Mouse (Mus musculus): ENCODE results near the gene Cryl1. TPM values are rescaled to one million over a fixed set of nuclear protein-coding genes. Genes with fewer than 3 reads are reported as not detected.
A peak's percentile ranks its signal among the peaks of the same experiment; 100 is the strongest.

Cryl1 gene
- polyA plus RNA-seq, 1 experiment from 2014 or later = 8.4 TPM

GRCm38 (mm10) chr14:57315976-57316375 is 82.4 kb downstream of the Cryl1 start:
- peak; percentile 64 for ATAC-seq

GRCm38 (mm10) chr14:57315551-57315950 is 82.8 kb downstream of the Cryl1 start:
- H3K27me3 ChIP-seq (replicated peaks; ENCODE audit: control insufficient read depth, insufficient read depth, low read length) = no peaks in the 10 kb centered on the region
- H3K4me3 ChIP-seq (replicated peaks; ENCODE audit: low read length) = no peak overlapping the region
- no peaks in the 10 kb centered on the region for H3K9me3 ChIP-seq (ENCODE audit: control insufficient read depth, low read length)
- WGBS = 30% methylated on average over 7 of the region's 7 CpGs
- H3K4me2 ChIP-seq (ENCODE audit: low read length) = no peak overlapping the region
- no peak; the same call in 1 of the 2 replicates for ATAC-seq
- no peaks in the 10 kb centered on the region for H3K36me3 ChIP-seq (ENCODE audit: control insufficient read depth, insufficient read depth)
- H3K27ac ChIP-seq (ENCODE audit: low read length) = no peak overlapping the region
- no peaks in the 10 kb centered on the region for H3K4me1 ChIP-seq (replicated peaks; ENCODE audit: control insufficient read depth, insufficient read depth, low read length)
- H3K9ac ChIP-seq (replicated peaks; ENCODE audit: low read depth, low read length) = no peak overlapping the region

More at GRCm38 (mm10) chr14:57315976-57316375, 82.4 kb downstream of the Cryl1 start:
- Histone ChIP-seq H3K27me3 (replicated peaks; ENCODE audit: control insufficient read depth, insufficient read depth, low read length) (no peaks in the 10 kb centered on the region), H3K36me3 (ENCODE audit: control insufficient read depth, insufficient read depth) (no peaks in the 10 kb centered on the region), H3K9ac (replicated peaks; ENCODE audit: low read depth, low read length) (no peak overlapping the region), H3K4me1 (replicated peaks; ENCODE audit: control insufficient read depth, insufficient read depth, low read length) (no peaks in the 10 kb centered on the region), H3K4me2 (ENCODE audit: low read length) (no peak overlapping the region), H3K9me3 (ENCODE audit: control insufficient read depth, low read length) (no peaks in the 10 kb centered on the region), H3K27ac (ENCODE audit: low read length) (no peak overlapping the region), H3K4me3 (replicated peaks; ENCODE audit: low read length) (no peak overlapping the region)
- WGBS = 6% methylated on average over 3 of the region's 3 CpGs

- H3K9ac ChIP-seq (replicated peaks; ENCODE audit: low read depth, low read length) = no peak overlapping the region
- no peak for ATAC-seq
- H3K4me2 ChIP-seq (ENCODE audit: low read length) = no peak overlapping the region
- no peaks in the 10 kb centered on the region for H3K9me3 ChIP-seq (ENCODE audit: control insufficient read depth, low read length)
- H3K4me1 ChIP-seq (replicated peaks; ENCODE audit: control insufficient read depth, insufficient read depth, low read length) = no peaks in the 10 kb centered on the region
- no peak overlapping the region for H3K4me3 ChIP-seq (replicated peaks; ENCODE audit: low read length)
- H3K36me3 ChIP-seq (ENCODE audit: control insufficient read depth, insufficient read depth) = no peaks in the 10 kb centered on the region
- H3K27ac ChIP-seq (ENCODE audit: low read length) = no peak overlapping the region
- H3K27me3 ChIP-seq (replicated peaks; ENCODE audit: control insufficient read depth, insufficient read depth, low read length) = no peaks in the 10 kb centered on the region
- WGBS = 88% methylated on average over 11 of the region's 11 CpGs
Observed at GRCm38 (mm10) chr14:57301600-57302230, 96.6 kb downstream of the Cryl1 start.

GRCm38 (mm10) chr14:57300530-57300929 is 97.8 kb downstream of the Cryl1 start:
- Histone ChIP-seq H3K36me3 (ENCODE audit: control insufficient read depth, insufficient read depth) (no peaks in the 10 kb centered on the region), H3K9ac (replicated peaks; ENCODE audit: low read depth, low read length) (no peak overlapping the region), H3K9me3 (ENCODE audit: control insufficient read depth, low read length) (no peaks in the 10 kb centered on the region), H3K4me3 (replicated peaks; ENCODE audit: low read length) (no peak overlapping the region), H3K27ac (ENCODE audit: low read length) (no peak overlapping the region), H3K4me1 (replicated peaks; ENCODE audit: control insufficient read depth, insufficient read depth, low read length) (no peaks in the 10 kb centered on the region), H3K4me2 (ENCODE audit: low read length) (no peak overlapping the region), H3K27me3 (replicated peaks; ENCODE audit: control insufficient read depth, insufficient read depth, low read length) (no peaks in the 10 kb centered on the region)
- WGBS = 52% methylated on average over 2 of the region's 2 CpGs
- ATAC-seq = no peak

GRCm38 (mm10) chr14:57297672-57298071 is 100.7 kb downstream of the Cryl1 start:
- no peak overlapping the region for H3K9ac ChIP-seq (replicated peaks; ENCODE audit: low read depth, low read length)
- no peaks in the 10 kb centered on the region for H3K36me3 ChIP-seq (ENCODE audit: control insufficient read depth, insufficient read depth)
- no peaks in the 10 kb centered on the region for H3K27me3 ChIP-seq (replicated peaks; ENCODE audit: control insufficient read depth, insufficient read depth, low read length)
- 60% methylated on average over 5 of the region's 5 CpGs for WGBS
- H3K4me2 ChIP-seq (ENCODE audit: low read length) = no peak overlapping the region
- no peak for ATAC-seq
- H3K9me3 ChIP-seq (ENCODE audit: control insufficient read depth, low read length) = no peaks in the 10 kb centered on the region
- no peaks in the 10 kb centered on the region for H3K4me1 ChIP-seq (replicated peaks; ENCODE audit: control insufficient read depth, insufficient read depth, low read length)
- no peak overlapping the region for H3K4me3 ChIP-seq (replicated peaks; ENCODE audit: low read length)
- no peak overlapping the region for H3K27ac ChIP-seq (ENCODE audit: low read length)

GRCm38 (mm10) chr14:57291399-57291942 is 106.9 kb downstream of the Cryl1 start:
- Histone ChIP-seq H3K36me3 (ENCODE audit: control insufficient read depth, insufficient read depth) (no peaks in the 10 kb centered on the region), H3K9me3 (ENCODE audit: control insufficient read depth, low read length) (no peaks in the 10 kb centered on the region), H3K27ac (ENCODE audit: low read length) (no peak overlapping the region), H3K4me3 (replicated peaks; ENCODE audit: low read length) (no peak overlapping the region), H3K27me3 (replicated peaks; ENCODE audit: control insufficient read depth, insufficient read depth, low read length) (no peaks in the 10 kb centered on the region), H3K9ac (replicated peaks; ENCODE audit: low read depth, low read length) (no peak overlapping the region), H3K4me1 (replicated peaks; ENCODE audit: control insufficient read depth, insufficient read depth, low read length) (peaks cover 3% of the 10 kb centered on the region; the same call in 1 of the 2 replicates), H3K4me2 (ENCODE audit: low read length) (no peak overlapping the region)
- ATAC-seq = no peak
- WGBS = 87% methylated on average over 7 of the region's 7 CpGs

GRCm38 (mm10) chr14:57289105-57289504 is 109.2 kb downstream of the Cryl1 start:
- ATAC-seq = no peak

GRCm38 (mm10) chr14:57283816-57284215 is 114.5 kb downstream of the Cryl1 start:
- WGBS = 53% methylated on average over 5 of the region's 5 CpGs
- H3K9ac ChIP-seq (replicated peaks; ENCODE audit: low read depth, low read length) = no peak overlapping the region

More at GRCm38 (mm10) chr14:57289105-57289504, 109.2 kb downstream of the Cryl1 start:
- no peaks in the 10 kb centered on the region for H3K9me3 ChIP-seq (ENCODE audit: control insufficient read depth, low read length)
- H3K36me3 ChIP-seq (ENCODE audit: control insufficient read depth, insufficient read depth) = no peaks in the 10 kb centered on the region
- no peak overlapping the region for H3K4me2 ChIP-seq (ENCODE audit: low read length)
- no peak overlapping the region for H3K9ac ChIP-seq (replicated peaks; ENCODE audit: low read depth, low read length)
- no peak overlapping the region for H3K4me3 ChIP-seq (replicated peaks; ENCODE audit: low read length)
- no peak overlapping the region for H3K27ac ChIP-seq (ENCODE audit: low read length)
- WGBS = 21% methylated on average over 9 of the region's 9 CpGs
- no peaks in the 10 kb centered on the region for H3K27me3 ChIP-seq (replicated peaks; ENCODE audit: control insufficient read depth, insufficient read depth, low read length)
- H3K4me1 ChIP-seq (replicated peaks; ENCODE audit: control insufficient read depth, insufficient read depth, low read length) = peaks cover 3% of the 10 kb centered on the region; the same call in 1 of the 2 replicates

GRCm38 (mm10) chr14:57282591-57282990 is 115.7 kb downstream of the Cryl1 start:
- WGBS = 42% methylated on average over 2 of the region's 2 CpGs
- Histone ChIP-seq H3K27me3 (replicated peaks; ENCODE audit: control insufficient read depth, insufficient read depth, low read length) (no peaks in the 10 kb centered on the region), H3K4me2 (ENCODE audit: low read length) (no peak overlapping the region), H3K4me1 (replicated peaks; ENCODE audit: control insufficient read depth, insufficient read depth, low read length) (no peaks in the 10 kb centered on the region), H3K9ac (replicated peaks; ENCODE audit: low read depth, low read length) (no peak overlapping the region), H3K36me3 (ENCODE audit: control insufficient read depth, insufficient read depth) (no peaks in the 10 kb centered on the region), H3K9me3 (ENCODE audit: control insufficient read depth, low read length) (no peaks in the 10 kb centered on the region), H3K27ac (ENCODE audit: low read length) (no peak overlapping the region), H3K4me3 (replicated peaks; ENCODE audit: low read length) (no peak overlapping the region)
- no peak for ATAC-seq

More at GRCm38 (mm10) chr14:57283816-57284215, 114.5 kb downstream of the Cryl1 start:
- Histone ChIP-seq H3K9me3 (ENCODE audit: control insufficient read depth, low read length) (no peaks in the 10 kb centered on the region), H3K27me3 (replicated peaks; ENCODE audit: control insufficient read depth, insufficient read depth, low read length) (no peaks in the 10 kb centered on the region), H3K4me3 (replicated peaks; ENCODE audit: low read length) (no peak overlapping the region), H3K4me1 (replicated peaks; ENCODE audit: control insufficient read depth, insufficient read depth, low read length) (no peaks in the 10 kb centered on the region), H3K27ac (ENCODE audit: low read length) (no peak overlapping the region), H3K36me3 (ENCODE audit: control insufficient read depth, insufficient read depth) (no peaks in the 10 kb centered on the region), H3K4me2 (ENCODE audit: low read length) (no peak overlapping the region)
- ATAC-seq = no peak
